Mouse (Mus musculus): ENCODE results near the gene St7. TPM values are rescaled to one million over a fixed set of nuclear protein-coding genes. Genes with fewer than 3 reads are reported as not detected.

The St7 gene
- polyA plus RNA-seq, 1 experiment, result 23.8 TPM

DNA sequence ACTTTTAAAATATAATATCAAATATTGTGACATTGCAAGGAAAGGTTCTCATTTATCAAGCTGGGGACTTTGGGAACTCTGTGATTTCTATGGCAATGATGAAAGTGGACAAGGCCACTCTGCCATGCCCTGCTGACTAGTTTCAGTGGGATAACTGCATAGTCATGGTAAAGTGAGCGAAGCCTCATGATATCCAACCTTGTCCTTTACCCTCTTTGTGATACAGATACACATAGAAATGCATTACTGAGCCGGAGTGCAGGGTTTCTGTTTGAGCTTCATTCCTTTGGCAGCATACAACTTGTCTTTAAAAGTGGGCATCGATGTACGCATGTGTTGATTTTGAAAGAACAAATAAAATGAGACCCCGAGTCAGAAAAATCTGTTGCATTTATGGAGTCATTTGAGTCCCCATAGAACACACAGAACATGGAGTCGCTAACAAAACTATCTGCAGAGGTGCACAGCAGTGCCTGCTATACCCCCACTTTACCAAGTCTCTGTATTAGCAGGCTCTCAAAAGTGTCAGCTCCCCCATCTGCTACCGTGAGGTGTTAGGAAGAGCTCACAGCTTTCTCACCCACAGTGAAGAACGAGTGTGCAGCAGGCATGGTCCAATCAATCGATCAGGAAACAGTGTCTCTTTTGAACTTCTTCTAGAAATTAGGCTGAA is 77.4 kb downstream of the St7 start:
- TF ChIP-seq POLR2A (IDR thresholded peaks at IDR 0.05; ENCODE audit: borderline replicate concordance, insufficient read depth, low read length), result no peak
- H3K4me3 ChIP-seq (replicated peaks; ENCODE audit: insufficient read depth, low read depth, low read length), result no peak overlapping the region
- H3K4me1 ChIP-seq (ENCODE audit: control insufficient read depth, insufficient read depth, low read length), result peaks cover 8% of the 10 kb centered on the region
- WGBS, result 66% methylated on average over 9 of the region's 9 CpGs
- no peaks in the 10 kb centered on the region for H3K27me3 ChIP-seq (ENCODE audit: control insufficient read depth, insufficient read depth, low read length)
- DNase-seq, result no peak
- no peak overlapping the region for H3K27ac ChIP-seq (ENCODE audit: insufficient read depth, low read length)

DNA sequence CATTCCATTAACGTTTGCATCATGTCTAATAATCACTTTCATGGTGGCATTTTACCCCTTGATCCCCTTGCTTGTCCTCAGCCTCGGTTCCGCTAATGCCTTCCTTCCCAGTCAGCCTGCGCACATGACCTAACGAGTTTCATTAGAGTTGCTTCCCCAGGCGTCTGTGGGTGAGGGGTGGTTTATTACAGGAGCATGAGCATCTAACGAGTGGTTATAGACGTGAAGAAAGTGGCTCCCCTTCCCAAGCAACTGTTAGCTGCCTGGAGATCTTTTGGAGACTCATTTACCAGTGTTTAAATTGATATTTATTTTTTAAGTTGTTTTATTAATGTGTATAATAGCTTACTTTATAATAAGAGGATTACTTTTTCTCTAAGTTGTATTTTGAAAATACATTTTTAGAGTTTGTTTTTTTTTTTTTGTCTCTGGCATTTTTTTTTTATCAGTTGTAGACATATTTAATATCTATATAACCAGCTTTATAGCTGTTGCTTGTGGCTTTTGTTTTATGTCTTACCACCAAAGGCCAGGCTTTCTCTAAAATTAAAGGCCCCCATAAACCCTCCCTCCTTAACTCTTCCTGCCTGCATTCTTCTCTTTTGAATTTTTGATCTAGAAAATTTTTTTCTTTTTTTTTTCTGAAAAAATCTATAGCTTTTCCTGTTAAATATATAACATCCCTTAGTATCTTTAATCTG is 78.1 kb downstream of the St7 start:
- TF ChIP-seq CTCF (IDR thresholded peaks at IDR 0.05; ENCODE audit: borderline replicate concordance, insufficient read depth, low read depth, low read length) (no peak), POLR2A (IDR thresholded peaks at IDR 0.05; ENCODE audit: borderline replicate concordance, insufficient read depth, low read length) (no peak)
- peaks cover 8% of the 10 kb centered on the region for H3K4me1 ChIP-seq (ENCODE audit: control insufficient read depth, insufficient read depth, low read length)
- H3K27me3 ChIP-seq (ENCODE audit: control insufficient read depth, insufficient read depth, low read length), result no peaks in the 10 kb centered on the region
- no peak overlapping the region for H3K27ac ChIP-seq (ENCODE audit: insufficient read depth, low read length)
- H3K4me3 ChIP-seq (replicated peaks; ENCODE audit: insufficient read depth, low read depth, low read length), result no peak overlapping the region
- DNase-seq, result no peak
- WGBS, result 58% methylated on average over 8 of the region's 8 CpGs

GRCm38 (mm10) chr6:17771456-17771855 is 78.7 kb downstream of the St7 start:
- Histone ChIP-seq H3K4me1 (ENCODE audit: control insufficient read depth, insufficient read depth, low read length) (peaks cover 4% of the 10 kb centered on the region), H3K27ac (ENCODE audit: insufficient read depth, low read length) (no peak overlapping the region), H3K27me3 (ENCODE audit: control insufficient read depth, insufficient read depth, low read length) (no peaks in the 10 kb centered on the region), H3K4me3 (replicated peaks; ENCODE audit: insufficient read depth, low read depth, low read length) (no peak overlapping the region)
- WGBS, result 20% methylated on average over 1 of the region's 1 CpGs
- DNase-seq, result no peak
- no peak for TF ChIP-seq POLR2A (IDR thresholded peaks at IDR 0.05; ENCODE audit: borderline replicate concordance, insufficient read depth, low read length)

- DNase-seq, result no peak
- Histone ChIP-seq H3K4me3 (replicated peaks; ENCODE audit: insufficient read depth, low read depth, low read length) (no peak overlapping the region), H3K4me1 (ENCODE audit: control insufficient read depth, insufficient read depth, low read length) (peaks cover 4% of the 10 kb centered on the region), H3K27ac (ENCODE audit: insufficient read depth, low read length) (no peak overlapping the region), H3K27me3 (ENCODE audit: control insufficient read depth, insufficient read depth, low read length) (no peaks in the 10 kb centered on the region)
- TF ChIP-seq POLR2A (IDR thresholded peaks at IDR 0.05; ENCODE audit: borderline replicate concordance, insufficient read depth, low read length), result no peak
- TF ChIP-seq CTCF (IDR thresholded peaks at IDR 0.05; ENCODE audit: borderline replicate concordance, insufficient read depth, low read depth, low read length), result no peak
- WGBS, result 38% methylated on average over 3 of the region's 3 CpGs
These were observed 79.8 kb downstream of the St7 start for GRCm38 (mm10) chr6:17772514-17772913.

DNA sequence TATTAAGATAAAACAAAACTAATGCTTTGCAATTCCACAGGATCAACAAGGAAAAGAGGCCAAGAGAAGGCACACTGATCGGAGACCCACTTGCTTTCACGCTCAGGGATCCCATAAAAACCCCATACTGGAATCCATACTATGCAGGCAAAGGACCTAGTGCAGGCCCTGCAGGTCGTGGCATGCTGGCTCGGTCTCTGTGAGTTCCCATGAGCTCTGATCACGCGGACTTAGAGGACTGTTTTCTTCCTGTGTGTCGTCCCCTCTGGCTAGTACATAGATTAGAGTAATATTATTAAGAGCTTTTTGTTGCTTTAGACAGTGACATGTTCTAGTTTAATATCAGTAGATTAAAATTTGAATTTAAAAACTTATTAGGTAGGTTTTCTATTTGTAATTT is 83.3 kb downstream of the St7 start:
- TF ChIP-seq CTCF (IDR thresholded peaks at IDR 0.05; ENCODE audit: borderline replicate concordance, insufficient read depth, low read depth, low read length), result no peak
- no peak for TF ChIP-seq POLR2A (IDR thresholded peaks at IDR 0.05; ENCODE audit: borderline replicate concordance, insufficient read depth, low read length)
- DNase-seq, result no peak
- Histone ChIP-seq H3K27me3 (ENCODE audit: control insufficient read depth, insufficient read depth, low read length) (no peaks in the 10 kb centered on the region), H3K4me3 (replicated peaks; ENCODE audit: insufficient read depth, low read depth, low read length) (no peak overlapping the region), H3K4me1 (ENCODE audit: control insufficient read depth, insufficient read depth, low read length) (no peaks in the 10 kb centered on the region; the same call in none of the 2 replicates), H3K27ac (ENCODE audit: insufficient read depth, low read length) (no peak overlapping the region)
- WGBS, result 64% methylated on average over 7 of the region's 7 CpGs

GRCm38 (mm10) chr6:17777018-17777799 is 84.5 kb downstream of the St7 start:
- no peak for TF ChIP-seq CTCF (IDR thresholded peaks at IDR 0.05; ENCODE audit: borderline replicate concordance, insufficient read depth, low read depth, low read length)
- no peak for TF ChIP-seq POLR2A (IDR thresholded peaks at IDR 0.05; ENCODE audit: borderline replicate concordance, insufficient read depth, low read length)
- H3K27me3 ChIP-seq (ENCODE audit: control insufficient read depth, insufficient read depth, low read length), result no peaks in the 10 kb centered on the region
- DNase-seq, result no peak
- H3K27ac ChIP-seq (ENCODE audit: insufficient read depth, low read length), result no peak overlapping the region
- 96% methylated on average over 6 of the region's 6 CpGs for WGBS
- H3K4me3 ChIP-seq (replicated peaks; ENCODE audit: insufficient read depth, low read depth, low read length), result no peak overlapping the region
- no peaks in the 10 kb centered on the region; the same call in none of the 2 replicates for H3K4me1 ChIP-seq (ENCODE audit: control insufficient read depth, insufficient read depth, low read length)

DNA sequence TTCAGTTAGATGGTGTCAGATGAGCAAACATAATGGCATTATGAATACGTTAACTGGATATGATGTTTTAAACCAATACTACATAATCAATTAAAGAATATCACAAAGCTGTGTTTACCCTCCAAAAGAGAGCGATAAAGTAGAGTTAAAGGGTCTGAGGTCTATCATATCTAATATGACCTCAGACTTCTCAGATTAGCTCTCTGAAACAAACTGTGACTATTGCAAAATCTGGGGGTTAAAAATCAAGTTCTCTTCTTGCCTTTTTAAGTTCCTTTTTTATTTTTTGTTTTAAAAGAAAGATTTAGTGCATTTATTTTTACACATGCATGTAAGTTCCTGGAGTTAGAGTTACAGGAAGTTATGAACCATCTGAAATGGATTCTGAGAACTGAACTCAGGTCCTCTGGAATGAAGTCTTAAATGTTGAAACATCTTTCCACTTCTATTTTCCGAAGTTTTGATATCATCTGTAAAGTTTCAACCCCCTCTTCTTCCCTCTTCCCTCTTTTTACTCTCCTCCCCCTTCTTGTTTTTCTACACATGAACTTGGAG is 86.0 kb downstream of the St7 start:
- WGBS, result 98% methylated on average over 3 of the region's 3 CpGs
- TF ChIP-seq CTCF (IDR thresholded peaks at IDR 0.05; ENCODE audit: borderline replicate concordance, insufficient read depth, low read depth, low read length) (no peak), POLR2A (IDR thresholded peaks at IDR 0.05; ENCODE audit: borderline replicate concordance, insufficient read depth, low read length) (no peak)
- Histone ChIP-seq H3K4me1 (ENCODE audit: control insufficient read depth, insufficient read depth, low read length) (no peaks in the 10 kb centered on the region; the same call in 1 of the 2 replicates), H3K27me3 (ENCODE audit: control insufficient read depth, insufficient read depth, low read length) (no peaks in the 10 kb centered on the region), H3K27ac (ENCODE audit: insufficient read depth, low read length) (no peak overlapping the region), H3K4me3 (replicated peaks; ENCODE audit: insufficient read depth, low read depth, low read length) (no peak overlapping the region)
- no peak for DNase-seq
